Mouse (Mus musculus): ENCODE data around the gene P4ha3. TPM values are rescaled to one million over a fixed set of nuclear protein-coding genes. Genes with fewer than 3 reads are reported as not detected.
A peak's percentile ranks its signal among the peaks of the same experiment; 100 is the strongest.

P4ha3 gene
- total RNA-seq, 2 experiments from 2014 or later = 15.2 to 17.6 TPM

- peak in 1 of 2 experiments; percentile 40 for DNase-seq (ENCODE audit: low spot score in 2 of 2)
Observed at GRCm38 (mm10) chr7:100302316-100302715, 17.0 kb downstream of the P4ha3 start.

- DNase-seq (ENCODE audit: low spot score in 2 of 2) = no peak
Observed at GRCm38 (mm10) chr7:100305894-100306293, 20.6 kb downstream of the P4ha3 start.

GRCm38 (mm10) chr7:100307872-100308653, 22.7 kb downstream of the P4ha3 start:
- DNase-seq (ENCODE audit: low spot score in 2 of 2) = no peak

- DNase-seq (ENCODE audit: low spot score in 2 of 2) = no peak
Observed at GRCm38 (mm10) chr7:100309216-100309615, 23.9 kb downstream of the P4ha3 start.

GRCm38 (mm10) chr7:100309679-100310078, 24.4 kb downstream of the P4ha3 start:
- DNase-seq (ENCODE audit: low spot score in 2 of 2) = no peak

- no peak for DNase-seq (ENCODE audit: low spot score in 2 of 2)
Observed at GRCm38 (mm10) chr7:100310290-100310689, 25.0 kb downstream of the P4ha3 start.

- DNase-seq (ENCODE audit: low spot score in 2 of 2) = no peak
Observed at GRCm38 (mm10) chr7:100312716-100313115, 27.4 kb downstream of the P4ha3 start.

- no peak for DNase-seq (ENCODE audit: low spot score in 2 of 2)
Observed at GRCm38 (mm10) chr7:100316924-100317323, 31.6 kb downstream of the P4ha3 start.

- no peak for DNase-seq (ENCODE audit: low spot score in 2 of 2)
Observed at GRCm38 (mm10) chr7:100317534-100317933, 32.2 kb downstream of the P4ha3 start.

- DNase-seq (ENCODE audit: low spot score in 2 of 2) = no peak
Observed at GRCm38 (mm10) chr7:100323721-100324120, 38.4 kb downstream of the P4ha3 start.

- peak; percentile 30 to 44 for DNase-seq (ENCODE audit: low spot score in 2 of 2)
Observed at GRCm38 (mm10) chr7:100325482-100325881, 40.2 kb downstream of the P4ha3 start.

GRCm38 (mm10) chr7:100327514-100327913, 42.2 kb downstream of the P4ha3 start:
- no peak for DNase-seq (ENCODE audit: low spot score in 2 of 2)

GRCm38 (mm10) chr7:100328636-100329035, 43.3 kb downstream of the P4ha3 start:
- DNase-seq (ENCODE audit: low spot score in 2 of 2) = no peak

GRCm38 (mm10) chr7:100331269-100331668, 45.9 kb downstream of the P4ha3 start:
- no peak for DNase-seq (ENCODE audit: low spot score in 2 of 2)

GRCm38 (mm10) chr7:100335921-100336320, 50.6 kb downstream of the P4ha3 start:
- no peak for DNase-seq (ENCODE audit: low spot score in 2 of 2)

- DNase-seq (ENCODE audit: low spot score in 2 of 2) = no peak
Observed at GRCm38 (mm10) chr7:100354984-100355383, 69.7 kb downstream of the P4ha3 start.

- DNase-seq (ENCODE audit: low spot score in 2 of 2) = no peak
Observed at GRCm38 (mm10) chr7:100356324-100356723, 71.0 kb downstream of the P4ha3 start.

GRCm38 (mm10) chr7:100356768-100357167, 71.4 kb downstream of the P4ha3 start:
- no peak for DNase-seq (ENCODE audit: low spot score in 2 of 2)

GRCm38 (mm10) chr7:100357856-100358255, 72.5 kb downstream of the P4ha3 start:
- DNase-seq (ENCODE audit: low spot score in 2 of 2) = no peak

GRCm38 (mm10) chr7:100363162-100363561, 77.8 kb downstream of the P4ha3 start:
- DNase-seq (ENCODE audit: low spot score in 2 of 2) = no peak

- DNase-seq (ENCODE audit: low spot score in 2 of 2) = no peak
Observed at GRCm38 (mm10) chr7:100364888-100365287, 79.6 kb downstream of the P4ha3 start.
